Mouse (Mus musculus): ENCODE measurements around the gene Pacs1. TPM values are rescaled to one million over a fixed set of nuclear protein-coding genes. Genes with fewer than 3 reads are reported as not detected.

The Pacs1 gene
- polyA plus RNA-seq, 1 experiment from 2014 or later = 14.8 TPM

DNA sequence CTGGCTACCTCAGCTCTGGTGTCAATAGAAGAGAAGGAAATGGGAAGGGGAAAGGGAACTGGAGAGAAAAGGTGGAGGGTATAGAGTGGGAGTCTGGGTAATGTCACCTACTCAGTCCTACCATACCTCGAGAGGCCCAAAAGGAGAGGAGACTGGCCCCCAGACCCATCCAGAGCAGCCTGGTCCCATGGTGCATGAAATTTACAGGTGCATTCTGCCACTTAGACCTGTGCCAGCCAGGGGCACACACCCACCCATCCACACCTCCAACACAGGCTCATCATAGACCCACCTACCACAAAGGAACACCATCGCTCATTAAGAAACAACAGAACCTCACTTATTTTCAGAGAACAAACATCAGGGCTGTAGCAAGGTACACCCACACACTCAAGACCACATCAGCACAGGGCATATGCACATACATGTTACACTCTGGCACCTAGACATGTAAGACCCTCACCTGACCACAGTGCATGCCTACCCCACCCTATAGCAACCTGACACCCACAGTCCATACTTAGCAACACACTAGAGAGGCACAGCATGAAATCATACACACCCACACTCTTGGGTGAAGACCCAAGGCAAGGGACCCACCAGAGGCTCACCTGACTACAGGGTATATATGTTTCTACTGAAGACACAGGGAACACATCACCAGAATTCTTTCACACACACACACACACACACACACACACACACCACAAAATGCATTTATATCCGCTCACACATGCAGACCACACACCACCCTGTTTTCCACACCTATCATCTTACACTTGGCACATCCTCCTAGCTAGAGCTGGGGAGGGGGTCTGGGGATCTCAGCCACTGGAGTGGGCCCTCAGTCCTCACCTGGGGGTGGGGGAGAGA lies 188.7 kb downstream of the Pacs1 start:
- ATAC-seq (replicated peaks; ENCODE audit: low FRiP score, low read depth) = no peak
- H3K4me2 ChIP-seq (ENCODE audit: low read length) = no peak overlapping the region

More for the DNA sequence above, 188.7 kb downstream of the Pacs1 start:
- no peaks in the 10 kb centered on the region for H3K36me3 ChIP-seq (ENCODE audit: insufficient read depth, low read length)
- H3K9me3 ChIP-seq (replicated peaks; ENCODE audit: low read length) = no peaks in the 10 kb centered on the region
- H3K4me1 ChIP-seq (replicated peaks; ENCODE audit: insufficient read depth, low read length) = peaks cover 4% of the 10 kb centered on the region; the same call in 1 of the 2 replicates
- H3K9ac ChIP-seq (ENCODE audit: low read depth, low read length) = no peak overlapping the region
- H3K27ac ChIP-seq = no peak overlapping the region
- no peak for TF ChIP-seq CTCF (IDR thresholded peaks at IDR 0.05; ENCODE audit: low read depth)
- no peak for DNase-seq (ENCODE audit: low spot score)
- 77% methylated on average over 3 of the region's 3 CpGs for WGBS
- H3K4me3 ChIP-seq (replicated peaks; ENCODE audit: low read depth, low read length) = no peak overlapping the region
- peaks cover 31% of the 10 kb centered on the region; the same call in 1 of the 2 replicates for H3K27me3 ChIP-seq (ENCODE audit: insufficient read depth, low read length)

Small RNA genes within 50 kb of the gene (microRNA-seq; reads per million reads assigned to microRNA genes)
- gene Gm27468 = not detected

Other genes with a start within 250 kb of the Pacs1 start
- 4.9 and 5.4 TPM in 2 replicates for gene Slc29a2, start 249.3 kb downstream of the Pacs1 start, polyA plus RNA-seq (2015; fragmentation: Nextera tagmentation; extraction: Ambion mirVana)
- gene B4gat1, start 234.3 kb downstream of the Pacs1 start, polyA plus RNA-seq (2015; fragmentation: Nextera tagmentation; extraction: Ambion mirVana) = 57.1 and 64.2 TPM in 2 replicates
- gene AC124502.3, start 234.2 kb downstream of the Pacs1 start, polyA plus RNA-seq (2015; fragmentation: Nextera tagmentation; extraction: Ambion mirVana) = 1.1 and 1.3 TPM in 2 replicates
- gene Brms1, start 231.8 kb downstream of the Pacs1 start, polyA plus RNA-seq (2015; fragmentation: Nextera tagmentation; extraction: Ambion mirVana) = 40.2 and 44.0 TPM in 2 replicates
- 2.8 and 3.2 TPM in 2 replicates for gene Rin1, start 222.6 kb downstream of the Pacs1 start, polyA plus RNA-seq (2015; fragmentation: Nextera tagmentation; extraction: Ambion mirVana)
- 35.0 and 40.6 TPM in 2 replicates for gene Cd248, start 205.0 kb downstream of the Pacs1 start, polyA plus RNA-seq (2015; fragmentation: Nextera tagmentation; extraction: Ambion mirVana)
- 1.4 and 2.1 TPM in 2 replicates for gene Tmem151a, start 187.6 kb downstream of the Pacs1 start, polyA plus RNA-seq (2015; fragmentation: Nextera tagmentation; extraction: Ambion mirVana)
- 129 and 132 TPM in 2 replicates for gene Yif1a, start 184.6 kb downstream of the Pacs1 start, polyA plus RNA-seq (2015; fragmentation: Nextera tagmentation; extraction: Ambion mirVana)
- gene Cnih2, start 174.6 kb downstream of the Pacs1 start, polyA plus RNA-seq (2015; fragmentation: Nextera tagmentation; extraction: Ambion mirVana) = 4.2 and 4.7 TPM in 2 replicates
- 270 and 284 TPM in 2 replicates for gene Rab1b, start 166.0 kb downstream of the Pacs1 start, polyA plus RNA-seq (2015; fragmentation: Nextera tagmentation; extraction: Ambion mirVana)
- 18.1 and 20.2 TPM in 2 replicates for gene Klc2, start 154.6 kb downstream of the Pacs1 start, polyA plus RNA-seq (2015; fragmentation: Nextera tagmentation; extraction: Ambion mirVana)
- 239 and 274 TPM in 2 replicates for gene Sf3b2, start 22.3 kb upstream of the Pacs1 start, polyA plus RNA-seq (2015; fragmentation: Nextera tagmentation; extraction: Ambion mirVana)
- 2.2 and 2.7 TPM in 2 replicates for gene Gal3st3, start 25.2 kb upstream of the Pacs1 start, polyA plus RNA-seq (2015; fragmentation: Nextera tagmentation; extraction: Ambion mirVana)
- not detected in 2 replicates for gene Catsper1, start 62.6 kb upstream of the Pacs1 start, polyA plus RNA-seq (2015; fragmentation: Nextera tagmentation; extraction: Ambion mirVana)
- gene Cst6, start 76.5 kb upstream of the Pacs1 start, polyA plus RNA-seq (2015; fragmentation: Nextera tagmentation; extraction: Ambion mirVana) = 0.29 and 1.5 TPM in 2 replicates
- gene Eif1ad, start 93.6 kb upstream of the Pacs1 start, polyA plus RNA-seq (2015; fragmentation: Nextera tagmentation; extraction: Ambion mirVana) = 30.8 and 34.0 TPM in 2 replicates
- gene Banf1, start 94.0 kb upstream of the Pacs1 start, polyA plus RNA-seq (2015; fragmentation: Nextera tagmentation; extraction: Ambion mirVana) = 344 and 363 TPM in 2 replicates
- gene Sart1, start 115.6 kb upstream of the Pacs1 start, polyA plus RNA-seq (2015; fragmentation: Nextera tagmentation; extraction: Ambion mirVana) = 56.1 and 57.8 TPM in 2 replicates
- 0.31 and 0.39 TPM in 2 replicates for gene Tsga10ip, start 129.4 kb upstream of the Pacs1 start, polyA plus RNA-seq (2015; fragmentation: Nextera tagmentation; extraction: Ambion mirVana)
- 237 and 246 TPM in 2 replicates for gene Drap1, start 151.9 kb upstream of the Pacs1 start, polyA plus RNA-seq (2015; fragmentation: Nextera tagmentation; extraction: Ambion mirVana)
- 55.7 and 55.8 TPM in 2 replicates for gene AI837181, start 152.0 kb upstream of the Pacs1 start, polyA plus RNA-seq (2015; fragmentation: Nextera tagmentation; extraction: Ambion mirVana)
- 0.32 TPM in 1 of 2 replicates, not detected in the other for gene Fosl1, start 174.4 kb upstream of the Pacs1 start, polyA plus RNA-seq (2015; fragmentation: Nextera tagmentation; extraction: Ambion mirVana)
- 12.2 and 15.6 TPM in 2 replicates for gene Ccdc85b, start 184.8 kb upstream of the Pacs1 start, polyA plus RNA-seq (2015; fragmentation: Nextera tagmentation; extraction: Ambion mirVana)
- 141 and 150 TPM in 2 replicates for gene Fibp, start 187.5 kb upstream of the Pacs1 start, polyA plus RNA-seq (2015; fragmentation: Nextera tagmentation; extraction: Ambion mirVana)
- gene Ctsw, start 195.4 kb upstream of the Pacs1 start, polyA plus RNA-seq (2015; fragmentation: Nextera tagmentation; extraction: Ambion mirVana) = 0.79 and 1.2 TPM in 2 replicates
- gene Efemp2, start 200.8 kb upstream of the Pacs1 start, polyA plus RNA-seq (2015; fragmentation: Nextera tagmentation; extraction: Ambion mirVana) = 126 and 140 TPM in 2 replicates
- 31.3 and 31.8 TPM in 2 replicates for gene Mus81, start 215.3 kb upstream of the Pacs1 start, polyA plus RNA-seq (2015; fragmentation: Nextera tagmentation; extraction: Ambion mirVana)
- gene Cfl1, start 217.3 kb upstream of the Pacs1 start, polyA plus RNA-seq (2015; fragmentation: Nextera tagmentation; extraction: Ambion mirVana) = 2,170 and 2,281 TPM in 2 replicates
- 0.13 TPM in 1 of 2 replicates, not detected in the other for gene 1700020D05Rik, start 230.7 kb upstream of the Pacs1 start, polyA plus RNA-seq (2015; fragmentation: Nextera tagmentation; extraction: Ambion mirVana)
- 7.6 and 8.0 TPM in 2 replicates for gene Snx32, start 237.4 kb upstream of the Pacs1 start, polyA plus RNA-seq (2015; fragmentation: Nextera tagmentation; extraction: Ambion mirVana)

All from kidney, postnatal 0 days (tissue).